Mouse (Mus musculus) cerebellum, adult (tissue): Measurements from ENCODE around the gene Zfp715.
A peak's percentile ranks its signal among the peaks of the same experiment; 100 is the strongest.
"Not testable (repeated sequence)": the region's sequence is repeated elsewhere in the genome, so short reads cannot be mapped to it uniquely, and the experiment has no call there.

ENCODE experiments used
- ATAC-seq: cut with Nextera tagmentation; 2 replicates; pipeline ENCODE4 v1.9.2; 2017; ENCODE audit warnings: mild to moderate bottlenecking, moderate library complexity, mixed read lengths; ENCODE audit not compliant: insufficient number of reproducible peaks, low FRiP score, low TSS enrichment

The Zfp715 gene

GRCm38 (mm10) chr7:43313013-43313428, at the start of gene Zfp715:
Gene Zfp715, minus strand, starts transcription at chr7:43313294.
- peak; percentile 94 for ATAC-seq

- ATAC-seq = no peak
These were observed 48.9 kb upstream of the Zfp715 start for GRCm38 (mm10) chr7:43362021-43362420.

GRCm38 (mm10) chr7:43361442-43361841, 48.3 kb upstream of the Zfp715 start:
- ATAC-seq = no peak

- no peak for ATAC-seq
These were observed 45.5 kb upstream of the Zfp715 start for GRCm38 (mm10) chr7:43358556-43358955.

GRCm38 (mm10) chr7:43354893-43355835, 42.1 kb upstream of the Zfp715 start:
- ATAC-seq = no peak

- no peak for ATAC-seq
These were observed 40.7 kb upstream of the Zfp715 start for GRCm38 (mm10) chr7:43353758-43354157.

GRCm38 (mm10) chr7:43353118-43353517, 40.0 kb upstream of the Zfp715 start:
- no peak for ATAC-seq

GRCm38 (mm10) chr7:43351154-43351553, 38.1 kb upstream of the Zfp715 start, which contains the start of gene Siglecf:
Gene Siglecf, plus strand, starts transcription at chr7:43351341.
- no peak for ATAC-seq

- ATAC-seq = not testable (repeated sequence)
These were observed 36.5 kb upstream of the Zfp715 start for GRCm38 (mm10) chr7:43349623-43350022.

- ATAC-seq = no peak
These were observed 33.5 kb upstream of the Zfp715 start for GRCm38 (mm10) chr7:43346571-43346970.

- no peak for ATAC-seq
These were observed 33.1 kb upstream of the Zfp715 start for GRCm38 (mm10) chr7:43346148-43346547.

GRCm38 (mm10) chr7:43344491-43344890, 31.4 kb upstream of the Zfp715 start:
- ATAC-seq = no peak

GRCm38 (mm10) chr7:43344020-43344419, 30.9 kb upstream of the Zfp715 start:
- ATAC-seq = no peak

- no peak for ATAC-seq
These were observed 30.1 kb upstream of the Zfp715 start for GRCm38 (mm10) chr7:43343191-43343590.

- ATAC-seq = no peak
These were observed 27.7 kb upstream of the Zfp715 start for GRCm38 (mm10) chr7:43340771-43341170.

GRCm38 (mm10) chr7:43333899-43334298, 20.8 kb upstream of the Zfp715 start:
- ATAC-seq = no peak

GRCm38 (mm10) chr7:43333203-43333602, 20.1 kb upstream of the Zfp715 start:
- no peak for ATAC-seq

GRCm38 (mm10) chr7:43328101-43328500, 15.0 kb upstream of the Zfp715 start:
- ATAC-seq = no peak

- no peak for ATAC-seq
These were observed 13.2 kb upstream of the Zfp715 start for GRCm38 (mm10) chr7:43326223-43326780.

- no peak for ATAC-seq
These were observed 595 bp downstream of the Zfp715 start for GRCm38 (mm10) chr7:43312386-43313012.

GRCm38 (mm10) chr7:43311632-43312031, 1.5 kb downstream of the Zfp715 start:
- no peak for ATAC-seq
